Mouse (Mus musculus): ENCODE results near the gene Adam1b. TPM values are rescaled to one million over a fixed set of nuclear protein-coding genes. Genes with fewer than 3 reads are reported as not detected.

The Adam1b gene
- polyA plus RNA-seq, 3 experiments from 2014 or later, result 0.22 TPM; not detected in 2

Other genes starting within 250 kb of the Adam1b start
- 10 to 100 TPM; 31.6 to 50.8 (median 39.1) TPM for gene Trafd1, start 117.8 kb downstream of the Adam1b start, polyA plus RNA-seq (2017; shearing (Covaris generic))
- gene Naa25, start 105.5 kb downstream of the Adam1b start, polyA plus RNA-seq (2017; shearing (Covaris generic)), result 10 to 100 TPM; 26.1 to 40.4 (median 35.0) TPM
- gene Tmem116, start 51.5 kb downstream of the Adam1b start, polyA plus RNA-seq (2017; shearing (Covaris generic)), result 1 to 10 TPM in 2 of 3 experiments, under 1 TPM in 1; 0.24 to 3.1 (median 1.1) TPM
- 10 to 100 TPM; 70.3 to 77.7 (median 74.5) TPM for gene Erp29, start 50.9 kb downstream of the Adam1b start, polyA plus RNA-seq (2017; shearing (Covaris generic))
- gene Adam1a, start 42.0 kb upstream of the Adam1b start, polyA plus RNA-seq (2017; shearing (Covaris generic)), result 1 to 10 TPM in 1 of 3 experiments, under 1 TPM in 2; 0.36 to 2.0 (median 0.75) TPM
- not detected for gene Gm42878, start 42.0 kb upstream of the Adam1b start, polyA plus RNA-seq (2017; shearing (Covaris generic))
- gene Mapkapk5, start 42.5 kb upstream of the Adam1b start, polyA plus RNA-seq (2017; shearing (Covaris generic)), result 10 to 100 TPM; 20.2 to 24.2 (median 23.8) TPM
- gene Aldh2, start 90.4 kb upstream of the Adam1b start, polyA plus RNA-seq (2017; shearing (Covaris generic)), result 10 to 100 TPM in 1 of 3 experiments, 1 to 10 TPM in 2; 4.5 to 11.7 (median 6.0) TPM
- gene Acad12, start 115.5 kb upstream of the Adam1b start, polyA plus RNA-seq (2017; shearing (Covaris generic)), result 1 to 10 TPM; 1.3 to 3.3 (median 1.7) TPM
- gene Acad10, start 157.1 kb upstream of the Adam1b start, polyA plus RNA-seq (2017; shearing (Covaris generic)), result 1 to 10 TPM in 2 of 3 experiments, under 1 TPM in 1; 0.93 to 5.7 (median 5.6) TPM
- gene Brap, start 157.1 kb upstream of the Adam1b start, polyA plus RNA-seq (2017; shearing (Covaris generic)), result 10 to 100 TPM in 2 of 3 experiments, 1 to 10 TPM in 1; 9.6 to 14.4 (median 13.5) TPM
- 10 to 100 TPM; 18.4 to 48.0 (median 35.1) TPM for gene Atxn2, start 207.9 kb upstream of the Adam1b start, polyA plus RNA-seq (2017; shearing (Covaris generic))